Mouse (Mus musculus) erythroblast, embryonic 14.5 days (primary cell): ENCODE data around the gene Sprr2e.

Experiments used
- GATA1 ChIP-seq: IDR thresholded peaks from 2 replicates; pipeline ENCODE4 v1.6.1; 2012; ENCODE audit warnings: low read length, inconsistent platforms, mixed read lengths
- TAL1 ChIP-seq: IDR thresholded peaks from 3 replicates; pipeline ENCODE4 v1.6.1; 2012; ENCODE audit warnings: low read length, inconsistent platforms, mixed read lengths

- TF ChIP-seq GATA1 (no peak), TAL1 (no peak)
These were observed 34.6 kb upstream of the Sprr2e start for GRCm38 (mm10) chr3:92317384-92317783.
